Mouse (Mus musculus) right cerebral cortex, postnatal 4 days (tissue): ENCODE measurements around the gene Tmem62.
A peak's percentile ranks its signal among the peaks of the same experiment; 100 is the strongest.
"Not testable (repeated sequence)": the region's sequence is repeated elsewhere in the genome, so short reads cannot be mapped to it uniquely, and the experiment has no call there.

Experiments
- DNase-seq: peaks from one replicate; pipeline ENCODE4 v3.0.0-alpha.2; 2022

Gene Tmem62

DNA sequence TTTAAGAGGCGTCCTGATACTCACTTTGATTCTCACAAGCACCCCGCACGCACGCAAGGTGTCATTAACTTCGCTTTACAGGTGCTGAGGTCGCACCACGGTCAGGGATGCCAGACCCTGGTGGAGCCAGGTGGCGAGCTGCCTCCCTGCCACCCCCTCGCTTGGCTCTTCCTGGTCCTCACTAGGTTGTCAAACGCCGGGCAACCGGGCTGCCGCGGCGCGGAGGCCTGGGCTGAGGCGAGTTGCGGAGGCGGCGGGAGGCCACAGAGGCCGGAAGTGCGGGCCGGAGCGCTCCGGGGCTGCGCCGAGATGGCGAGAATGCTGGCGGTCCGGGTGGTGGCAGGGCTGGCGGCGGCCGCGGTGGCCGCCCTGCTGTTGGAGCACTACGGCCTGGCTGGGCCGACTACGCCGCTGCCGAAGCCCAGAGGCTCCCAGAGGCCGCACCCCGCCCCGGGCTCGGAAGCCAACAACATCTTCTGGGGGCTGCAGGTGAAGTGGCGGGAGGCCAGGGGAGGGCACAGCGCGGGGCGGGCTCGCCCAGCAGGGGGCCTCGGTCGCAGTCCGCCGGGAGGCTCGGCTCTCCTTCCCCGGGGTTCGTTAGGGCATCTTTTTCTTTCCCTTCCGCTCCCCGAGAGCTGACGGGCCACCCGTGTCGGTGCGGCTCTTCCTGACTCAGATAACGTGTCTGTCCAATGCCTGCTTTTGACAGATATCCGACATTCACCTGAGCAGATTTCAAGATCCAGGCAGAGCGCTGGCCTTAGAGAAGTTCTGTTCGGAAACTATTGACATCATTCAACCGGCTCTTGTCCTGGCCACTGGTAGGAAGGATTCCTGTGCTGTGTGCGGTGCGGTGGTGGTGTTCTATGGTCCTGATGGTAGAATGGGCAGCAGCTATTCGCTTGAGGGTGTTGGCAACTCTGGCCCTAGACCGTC lies at the start of gene Tmem62:
TSS of gene Tmem62 (plus strand) at position 28 of the 936 bp plus-strand sequence.
- DNase-seq, result peak; percentile 67

DNA sequence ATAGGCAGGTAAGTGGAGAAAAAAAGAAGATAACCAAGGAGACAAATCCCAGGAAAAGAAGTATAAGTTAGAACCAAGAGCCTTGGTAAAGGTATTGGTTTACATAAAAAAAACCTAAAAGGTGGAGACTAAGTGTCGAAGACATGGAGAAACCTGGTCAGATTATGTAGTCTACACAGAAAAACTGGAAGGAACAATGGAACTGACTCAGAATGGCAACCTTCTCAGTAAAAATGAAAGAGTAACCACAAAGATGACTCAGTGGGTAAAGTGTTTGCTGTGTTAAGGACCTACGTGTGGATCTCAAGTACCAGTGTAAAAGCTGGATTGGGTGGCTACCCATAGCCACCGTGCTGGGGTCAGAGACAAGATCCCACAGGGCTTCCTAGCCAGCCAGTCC lies 43.8 kb upstream of the Tmem62 start:
- DNase-seq, result no peak

DNA sequence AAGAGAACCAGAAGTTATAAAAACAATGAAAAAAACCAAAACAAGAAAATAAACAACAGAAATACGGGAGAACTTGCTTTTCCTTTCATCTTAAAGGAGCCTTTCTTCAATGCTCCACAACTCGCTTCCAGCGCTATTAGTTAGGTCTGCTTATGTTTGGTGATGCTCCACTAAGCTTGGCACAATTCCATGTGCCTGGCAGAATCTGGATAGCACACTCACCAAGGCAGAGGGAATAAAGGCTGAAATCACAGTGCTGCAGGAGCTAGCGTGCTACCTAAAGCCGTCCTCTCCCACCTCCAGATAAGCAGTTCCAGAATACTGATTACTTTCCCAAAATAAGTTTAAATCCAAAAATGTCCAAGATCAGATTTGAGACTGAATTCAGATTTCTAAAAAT lies 25.6 kb upstream of the Tmem62 start:
- no peak for DNase-seq

GRCm38 (mm10) chr2:120952176-120952938 lies 24.5 kb upstream of the Tmem62 start:
- no peak for DNase-seq

DNA sequence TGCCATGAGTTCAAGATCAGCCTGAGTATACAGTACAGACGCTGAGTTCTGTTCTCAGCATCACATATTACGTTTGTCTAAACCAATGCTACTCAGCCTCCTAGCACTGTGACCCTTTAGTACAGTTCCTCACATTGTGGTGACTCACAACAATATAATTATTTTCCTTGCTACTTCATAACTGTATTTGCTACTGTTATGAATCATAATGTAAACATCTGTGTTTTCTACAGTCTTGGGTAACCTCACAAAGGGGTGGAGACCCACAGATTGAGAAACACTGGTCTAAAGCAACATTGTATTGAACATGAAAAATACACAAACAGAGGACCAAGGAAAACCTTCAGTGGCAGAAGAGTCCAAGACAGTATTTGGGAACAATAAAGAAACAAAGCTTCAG lies 17.5 kb upstream of the Tmem62 start:
- no peak for DNase-seq

DNA sequence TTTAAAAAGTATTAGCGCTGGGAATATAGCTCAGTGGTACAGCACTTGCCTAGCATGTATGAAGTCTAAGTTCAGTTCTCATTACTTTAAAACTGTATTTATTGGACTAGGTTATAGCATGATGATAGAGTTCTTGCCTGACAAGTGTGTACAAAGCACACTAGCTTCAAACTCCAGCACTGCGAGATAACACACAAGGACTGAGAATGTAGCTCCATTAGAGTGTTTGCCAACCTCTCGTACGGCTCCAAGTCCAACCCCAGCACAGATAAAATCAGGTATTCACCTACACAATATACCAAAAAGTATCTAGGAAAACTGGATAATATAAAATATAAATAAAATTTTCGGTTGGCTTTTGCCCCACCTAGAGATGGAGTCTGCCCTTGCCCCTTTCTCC lies 17.0 kb upstream of the Tmem62 start:
- DNase-seq, result no peak

DNA sequence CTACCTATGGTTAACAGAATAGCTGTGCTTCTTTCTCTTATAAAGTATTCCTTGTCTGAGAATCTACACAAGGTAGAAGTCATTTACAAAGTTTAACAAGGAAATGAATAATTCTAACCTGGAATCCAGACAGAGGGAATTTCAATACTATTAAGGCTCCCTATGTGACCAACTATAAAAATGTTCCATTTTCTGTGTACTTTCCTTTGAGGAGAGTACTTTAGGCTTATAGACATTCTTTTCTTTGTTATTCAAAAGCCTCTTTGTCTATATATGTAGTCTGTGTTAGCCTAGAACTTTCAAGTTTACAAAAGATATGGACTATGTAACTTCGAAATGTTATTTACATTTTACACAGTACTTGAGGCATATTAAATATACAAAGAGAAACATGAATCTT lies 16.6 kb upstream of the Tmem62 start:
- DNase-seq, result no peak

GRCm38 (mm10) chr2:120963110-120963509 lies 13.7 kb upstream of the Tmem62 start:
- no peak for DNase-seq

DNA sequence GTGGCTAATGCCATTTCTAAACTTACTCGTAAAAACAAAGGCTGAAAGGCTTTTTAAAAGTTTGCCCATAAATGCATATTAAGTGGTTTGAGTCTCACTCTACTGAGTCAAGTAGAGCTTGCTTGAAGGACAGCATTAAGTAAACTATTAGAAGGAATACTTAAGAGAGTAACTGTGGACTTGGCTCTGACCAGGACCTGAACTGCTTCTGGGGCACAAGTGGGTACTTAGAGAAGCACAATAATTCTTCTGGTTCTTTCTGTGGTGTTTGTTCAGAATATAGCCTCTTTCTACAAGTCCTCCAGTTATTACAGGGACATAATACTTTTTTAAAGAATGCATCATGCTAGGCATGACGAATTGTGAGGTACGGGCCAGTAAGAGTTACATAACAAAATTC lies 11.3 kb upstream of the Tmem62 start:
- DNase-seq, result no peak

DNA sequence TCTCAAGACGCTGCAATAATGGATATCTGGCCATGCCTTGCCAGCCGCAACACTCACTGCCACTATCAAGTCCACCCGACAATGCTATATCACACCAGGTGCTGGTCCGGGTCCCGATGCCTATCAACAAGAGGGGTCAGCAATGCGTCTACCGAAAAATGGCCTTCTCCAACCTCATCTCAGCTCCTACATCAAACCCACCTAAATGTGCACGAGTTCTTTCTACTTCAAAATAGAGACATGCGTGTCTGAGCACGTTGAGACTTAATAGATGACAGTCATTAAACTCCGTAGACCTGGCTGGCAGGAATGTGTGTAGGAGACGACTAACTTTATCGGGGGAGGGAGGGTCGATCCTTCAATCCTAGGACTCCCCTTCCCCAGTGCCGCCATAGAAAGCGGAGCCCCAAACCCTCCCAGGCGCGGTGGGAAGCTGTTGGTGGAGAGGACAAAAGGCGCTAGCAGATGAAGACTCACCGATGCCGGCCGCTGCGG lies 6.7 kb upstream of the Tmem62 start:
- DNase-seq, result peak; percentile 3

GRCm38 (mm10) chr2:120970559-120971080 lies 6.2 kb upstream of the Tmem62 start, which contains the start of gene Ubr1:
TSS of gene Ubr1 (minus strand) at chr2:120970715.
- peak; percentile 79 for DNase-seq

DNA sequence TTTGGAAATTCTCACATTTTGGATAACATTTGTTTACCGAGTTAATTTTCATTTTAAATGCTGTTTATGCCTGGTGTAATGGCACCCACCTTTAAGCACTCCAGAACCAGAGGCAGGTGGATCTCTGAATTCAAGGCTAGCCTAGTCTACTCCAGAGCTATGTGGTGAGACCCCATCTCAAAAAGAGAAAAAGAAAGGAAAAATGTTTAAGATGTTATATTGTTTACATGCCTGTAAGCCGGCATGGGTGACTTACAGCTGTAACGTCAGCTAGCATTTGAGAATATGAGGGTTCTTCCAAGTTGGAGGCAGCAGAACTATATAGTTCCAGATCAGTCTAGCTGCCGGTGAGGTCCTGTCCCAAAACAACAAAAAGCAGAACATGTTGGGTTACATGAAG lies 5.1 kb upstream of the Tmem62 start:
- DNase-seq, result no peak

- not testable (repeated sequence) for DNase-seq
These were observed 4.6 kb upstream of the Tmem62 start for GRCm38 (mm10) chr2:120972257-120972656.

GRCm38 (mm10) chr2:120972964-120973363 lies 3.9 kb upstream of the Tmem62 start:
- no peak for DNase-seq

GRCm38 (mm10) chr2:120976308-120976707 lies 509 bp upstream of the Tmem62 start:
- DNase-seq, result no peak

DNA sequence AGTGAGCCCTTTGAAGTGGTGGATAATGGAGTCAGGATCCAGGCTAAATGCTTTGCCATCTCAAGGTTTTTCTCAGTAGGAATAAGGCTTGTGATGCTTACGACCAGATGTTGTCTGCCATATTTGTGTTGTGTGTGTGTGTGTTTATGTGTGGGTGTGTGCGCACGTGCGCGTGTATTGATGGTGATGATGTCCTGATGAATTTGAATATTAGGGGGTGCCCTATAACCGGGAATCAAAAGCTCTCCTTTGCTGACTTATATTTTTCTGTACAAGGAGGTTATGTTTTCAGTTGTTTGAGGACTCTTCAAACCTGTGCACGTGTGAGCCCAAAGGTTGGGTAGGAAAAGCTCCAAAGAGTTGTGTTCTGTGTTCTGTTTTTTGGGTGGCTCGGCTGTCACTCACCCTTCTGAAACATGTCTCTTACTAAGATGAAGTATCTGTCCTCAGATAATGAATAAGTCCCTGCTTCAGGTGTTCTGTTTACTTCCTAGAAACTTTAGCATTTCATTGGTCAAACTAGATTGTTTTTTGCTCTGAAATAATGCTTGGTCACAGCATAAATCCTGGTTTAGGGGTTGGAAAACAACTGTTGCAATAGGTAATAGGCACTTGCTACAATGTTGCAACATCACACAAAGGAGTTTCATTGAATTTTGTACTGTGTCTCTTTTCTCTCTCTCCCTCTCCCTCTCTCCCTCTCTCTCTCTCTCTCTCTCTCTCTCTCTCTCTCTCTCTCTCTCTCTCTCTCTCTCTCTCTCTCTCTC lies 1.3 kb downstream of the Tmem62 start:
- DNase-seq, result no peak

DNA sequence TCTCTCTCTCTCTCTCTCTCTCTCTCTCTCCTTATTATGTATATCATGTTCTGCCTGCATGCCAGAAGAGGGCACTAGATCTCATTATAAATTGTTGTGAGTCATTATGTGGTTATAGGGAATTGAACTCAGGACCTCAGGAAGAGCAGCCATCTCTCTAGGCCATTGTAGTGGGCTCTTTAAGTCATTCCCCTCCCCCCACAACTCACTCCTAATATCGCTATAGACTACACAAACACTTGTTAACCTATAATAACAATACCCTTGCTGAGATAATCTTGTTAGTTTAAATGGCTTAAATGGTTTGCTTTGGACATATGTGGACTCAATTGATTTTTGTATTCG lies 1.8 kb downstream of the Tmem62 start:
- no peak for DNase-seq

GRCm38 (mm10) chr2:120979819-120980218 lies 3.0 kb downstream of the Tmem62 start:
- no peak for DNase-seq

- DNase-seq, result no peak
These were observed 4.0 kb downstream of the Tmem62 start for GRCm38 (mm10) chr2:120980861-120981260.

GRCm38 (mm10) chr2:120983611-120984010 lies 6.8 kb downstream of the Tmem62 start:
- no peak for DNase-seq

- no peak for DNase-seq
These were observed 8.4 kb downstream of the Tmem62 start for GRCm38 (mm10) chr2:120985241-120985640.

DNA sequence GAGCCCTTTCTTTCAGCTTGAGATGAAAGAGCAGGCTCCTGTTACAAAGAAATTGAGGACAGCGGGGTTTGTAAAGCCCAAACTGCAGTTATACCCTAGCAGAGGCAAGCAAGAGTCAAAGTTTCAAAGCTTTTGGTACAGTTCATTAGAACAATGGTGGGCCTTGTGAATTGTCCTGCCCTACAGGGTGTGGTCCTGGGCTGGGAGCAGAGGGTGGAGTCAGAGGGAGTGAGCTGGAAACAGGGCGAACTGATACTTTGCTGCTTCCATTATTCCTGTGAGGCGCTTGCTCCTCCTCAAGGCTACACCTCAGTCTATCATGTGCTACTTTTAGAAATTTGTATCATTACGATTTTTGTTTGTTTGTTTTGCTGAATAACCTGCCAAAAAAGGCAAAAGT lies 14.4 kb downstream of the Tmem62 start:
- no peak for DNase-seq

DNA sequence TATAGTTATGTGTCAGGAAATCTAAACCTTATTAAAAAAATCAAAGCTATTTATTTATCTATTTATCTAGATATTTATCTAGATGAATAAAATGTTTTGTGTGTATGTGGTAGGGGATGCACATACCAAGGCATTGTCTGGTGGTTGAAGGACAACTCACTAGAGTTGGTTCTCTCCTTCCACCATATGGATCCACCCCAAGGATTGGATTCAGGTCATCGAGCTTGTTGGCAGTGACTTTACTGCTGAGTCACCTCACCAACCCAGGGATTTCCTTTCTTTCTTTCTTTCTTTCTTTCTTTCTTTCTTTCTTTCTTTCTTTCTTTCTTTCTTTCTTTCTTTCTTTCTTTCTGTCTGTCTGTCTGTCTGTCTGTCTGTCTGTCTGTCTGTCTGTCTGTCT lies 19.8 kb downstream of the Tmem62 start:
- not testable (repeated sequence) for DNase-seq
